Comparison of ENCODE assay signal across 9 mouse cellular contexts in the genomic region with DNA sequence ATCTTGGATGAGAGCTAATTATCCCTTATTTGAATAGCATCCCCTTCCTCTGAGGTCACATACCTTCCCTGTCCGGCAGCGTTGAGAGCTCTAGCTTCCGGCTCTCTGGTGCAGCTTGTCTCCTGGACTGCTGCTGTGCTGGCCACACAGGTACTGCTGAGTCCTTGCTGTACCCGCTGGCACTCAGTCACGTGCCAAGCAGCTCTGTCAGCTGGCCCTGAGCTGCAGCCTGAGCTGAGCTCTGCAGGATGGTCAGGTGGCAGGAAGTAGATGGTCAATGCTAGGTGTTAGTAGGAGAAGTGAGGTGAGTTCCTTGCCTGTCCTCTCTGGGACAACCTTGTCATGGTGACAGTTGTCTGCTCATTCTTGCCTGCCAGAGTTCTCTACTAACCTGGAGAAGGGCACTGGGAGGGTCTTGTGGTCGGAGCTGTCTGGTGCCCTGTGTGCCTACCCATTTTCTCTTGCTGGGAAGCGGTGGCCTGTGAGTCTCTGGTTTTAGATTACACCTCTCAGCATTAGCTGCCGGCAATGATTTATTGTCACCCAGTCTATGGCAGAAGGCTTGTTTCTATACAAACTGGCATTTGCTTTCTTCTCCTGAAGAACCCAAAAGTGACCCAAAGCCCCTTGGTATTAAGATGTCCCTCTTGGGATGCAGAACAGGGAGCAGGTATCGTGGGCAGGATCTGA. TPM values are rescaled to one million over a fixed set of nuclear protein-coding genes. Genes with fewer than 3 reads are reported as not detected.
DNase-seq lines count a peak whose midpoint lies in the region; ATAC-seq lines count a peak whose summit lies in the region.
"Had no signal": no experiment of that assay in that cellular context is flagged by ENCODE, and none has a peak within 500 bp of the region (broad histone marks: within the 10 kb centered on the region; RNA-seq: fewer than 3 reads in every experiment).

No protein-coding gene starts in this region.

- no peaks in the 10 kb centered on the region for H3K9me3 ChIP-seq in lung, embryonic 16.5 days (ENCODE audit: control insufficient read depth, low read length)
- no peaks in the 10 kb centered on the region for H3K9me3 ChIP-seq in forebrain, embryonic 12.5 days
- no peaks in the 10 kb centered on the region for H3K9me3 ChIP-seq in kidney, embryonic 16.5 days (ENCODE audit: low read length)
- H3K9me3 ChIP-seq in stomach, embryonic 16.5 days (replicated peaks; ENCODE audit: control insufficient read depth, low read length): no peaks in the 10 kb centered on the region
- no peaks in the 10 kb centered on the region for H3K9me3 ChIP-seq in limb, embryonic 10.5 days (replicated peaks)

- H3K4me3 ChIP-seq in lung, embryonic 16.5 days (ENCODE audit: low read length): no peak overlapping the region
- H3K4me3 ChIP-seq in forebrain, embryonic 12.5 days (replicated peaks): no peak overlapping the region
- no peak overlapping the region for H3K4me3 ChIP-seq in kidney, embryonic 16.5 days (ENCODE audit: low read length)
- no peak overlapping the region for H3K4me3 ChIP-seq in stomach, embryonic 16.5 days (replicated peaks; ENCODE audit: low read length)
- H3K4me3 ChIP-seq in limb, embryonic 10.5 days: no peak overlapping the region

- no peak overlapping the region for H3K4me2 ChIP-seq in lung, embryonic 16.5 days (ENCODE audit: low read depth, low read length)
- no peak overlapping the region for H3K4me2 ChIP-seq in forebrain, embryonic 12.5 days
- peak overlapping the region; percentile 24; the same call in 1 of the 2 replicates for H3K4me2 ChIP-seq in kidney, embryonic 16.5 days (replicated peaks; ENCODE audit: low read depth, low read length)
- H3K4me2 ChIP-seq in stomach, embryonic 16.5 days (ENCODE audit: low read depth, low read length): no peak overlapping the region

- H3K9ac ChIP-seq in lung, embryonic 16.5 days (ENCODE audit: low read length): no peak overlapping the region
- no peak overlapping the region for H3K9ac ChIP-seq in forebrain, embryonic 12.5 days
- H3K9ac ChIP-seq in kidney, embryonic 16.5 days (replicated peaks; ENCODE audit: low read length): no peak overlapping the region; the same call in 1 of the 2 replicates
- no peak overlapping the region for H3K9ac ChIP-seq in stomach, embryonic 16.5 days (ENCODE audit: low read length)

- peak overlapping the region; percentile 64; the same call in 1 of the 2 replicates for H3K27ac ChIP-seq in lung, embryonic 16.5 days (ENCODE audit: low read length)
- H3K27ac ChIP-seq in forebrain, embryonic 12.5 days: peak overlapping the region; percentile 70; the same call in 1 of the 2 replicates
- H3K27ac ChIP-seq in kidney, embryonic 16.5 days (ENCODE audit: low read length): peak overlapping the region; percentile 88
- peak overlapping the region; percentile 54 for H3K27ac ChIP-seq in stomach, embryonic 16.5 days (ENCODE audit: low read length)
- H3K27ac ChIP-seq in limb, embryonic 10.5 days: no peak overlapping the region

- WGBS in lung, embryonic 16.5 days: 62% methylated on average over 9 of the region's 9 CpGs
- WGBS in forebrain, embryonic 12.5 days: 49% methylated on average over 9 of the region's 9 CpGs
- 35% methylated on average over 9 of the region's 9 CpGs for WGBS in kidney, embryonic 16.5 days
- 60% methylated on average over 9 of the region's 9 CpGs for WGBS in stomach, embryonic 16.5 days
- WGBS in limb, embryonic 10.5 days: 81% methylated on average over 9 of the region's 9 CpGs

- no peaks in the 10 kb centered on the region for H3K27me3 ChIP-seq in lung, embryonic 16.5 days (ENCODE audit: control insufficient read depth, insufficient read depth, low read depth, low read length)
- no peaks in the 10 kb centered on the region for H3K27me3 ChIP-seq in forebrain, embryonic 12.5 days
- no peaks in the 10 kb centered on the region for H3K27me3 ChIP-seq in kidney, embryonic 16.5 days (ENCODE audit: insufficient read depth, low read length)
- no peaks in the 10 kb centered on the region for H3K27me3 ChIP-seq in stomach, embryonic 16.5 days (ENCODE audit: control insufficient read depth, insufficient read depth, low read length)
- no peaks in the 10 kb centered on the region for H3K27me3 ChIP-seq in limb, embryonic 10.5 days (ENCODE audit: low read depth, poor library complexity, severe bottlenecking)

- no peak for DNase-seq in lung, postnatal 10 days
- DNase-seq in limb, embryonic 10.5 days (ENCODE audit: low spot score): no peak
- DNase-seq: thymus, postnatal 14 days had no signal

- peaks cover 5% of the 10 kb centered on the region; the same call in 1 of the 2 replicates for H3K4me1 ChIP-seq in lung, embryonic 16.5 days (replicated peaks; ENCODE audit: control insufficient read depth, insufficient read depth, low read length)
- peaks cover 26% of the 10 kb centered on the region for H3K4me1 ChIP-seq in forebrain, embryonic 12.5 days
- H3K4me1 ChIP-seq in kidney, embryonic 16.5 days (ENCODE audit: insufficient read depth, low read length): peaks cover 30% of the 10 kb centered on the region
- peaks cover 9% of the 10 kb centered on the region; the same call in 1 of the 2 replicates for H3K4me1 ChIP-seq in stomach, embryonic 16.5 days (ENCODE audit: control insufficient read depth, insufficient read depth, low read length)
- peaks cover 18% of the 10 kb centered on the region for H3K4me1 ChIP-seq in limb, embryonic 10.5 days

- peaks cover 2% of the 10 kb centered on the region; the same call in 1 of the 2 replicates for H3K36me3 ChIP-seq in lung, embryonic 16.5 days (ENCODE audit: control insufficient read depth, insufficient read depth, low read length)
- peaks cover 48% of the 10 kb centered on the region for H3K36me3 ChIP-seq in forebrain, embryonic 12.5 days (replicated peaks)
- peaks cover 14% of the 10 kb centered on the region for H3K36me3 ChIP-seq in kidney, embryonic 16.5 days (ENCODE audit: insufficient read depth, low read length)
- peaks cover 3% of the 10 kb centered on the region; the same call in 1 of the 2 replicates for H3K36me3 ChIP-seq in stomach, embryonic 16.5 days (ENCODE audit: control insufficient read depth, insufficient read depth, low read length)
- peaks cover 87% of the 10 kb centered on the region for H3K36me3 ChIP-seq in limb, embryonic 10.5 days

- peak; percentile 47 for ATAC-seq in lung, embryonic 16.5 days (ENCODE audit: low read depth)
- 0 out of 2 replicates have a peak, but pooled peaks have one; percentile 36 for ATAC-seq in forebrain, embryonic 12.5 days (ENCODE audit: low FRiP score)
- peak; percentile 73 for ATAC-seq in kidney, embryonic 16.5 days (ENCODE audit: low FRiP score, low TSS enrichment)
- ATAC-seq in stomach, embryonic 16.5 days (ENCODE audit: insufficient read depth, low FRiP score): no peak; the same call in 1 of the 2 replicates
- no peak for ATAC-seq in CD4-positive, CD25-positive, alpha-beta regulatory T cell, adult 4 months

RNA-seq across cellular contexts. Expression of gene Btbd16, which starts 53.1 kb away (rescaled TPM):
- 0.06 TPM in 1 of 2 replicates, not detected in the other for polyA plus RNA-seq in lung, embryonic 16.5 days (2015; fragmentation: Nextera tagmentation; extraction: Ambion mirVana)
- not detected in 2 replicates for polyA plus RNA-seq in forebrain, embryonic 12.5 days (2016; fragmentation: Nextera tagmentation; extraction: Ambion mirVana)
- 0.17 TPM in 1 of 2 replicates, not detected in the other for polyA plus RNA-seq in kidney, embryonic 16.5 days (2015; fragmentation: Nextera tagmentation; extraction: Ambion mirVana)
- 0.10 and 0.14 TPM in 2 replicates for polyA plus RNA-seq in stomach, embryonic 16.5 days (2015; fragmentation: Nextera tagmentation; extraction: Ambion mirVana)
- polyA plus RNA-seq in CD4-positive, CD25-positive, alpha-beta regulatory T cell, adult 4 months (2017; shearing (Covaris generic)): 1 to 10 TPM; 6.3 to 7.4 TPM
- not detected in 2 replicates for polyA plus RNA-seq in limb, embryonic 10.5 days (2016; fragmentation: Nextera tagmentation; extraction: Ambion mirVana)
- polyA plus RNA-seq: brain, embryonic 14.5 days had no signal

Comparison
In these comparisons a context has a peak if more than half of its experiments do, and no peak if none do; other contexts are left out.
1. ATAC-seq: peak in lung, embryonic 16.5 days (single experiment), forebrain, embryonic 12.5 days (single experiment) and kidney, embryonic 16.5 days (single experiment); none in stomach, embryonic 16.5 days (single experiment) and CD4-positive, CD25-positive, alpha-beta regulatory T cell, adult 4 months (single experiment).